17 mouse cellular contexts compared by ENCODE assay signal in genomic region chr4:47592271-47592986, GRCm38 (mm10).
DNase-seq lines count a peak whose midpoint lies in the region; ATAC-seq and TF ChIP-seq lines count a peak whose summit lies in the region.
"Had no signal": no experiment of that assay in that cellular context is flagged by ENCODE, and none has a peak within 500 bp of the region (broad histone marks: within the 10 kb centered on the region; RNA-seq: fewer than 3 reads in every experiment).

No protein-coding gene starts in this region.

- H3K27ac ChIP-seq in heart, embryonic 10.5 days, result no peak overlapping the region
- H3K27ac ChIP-seq in midbrain, embryonic 10.5 days (replicated peaks), result 0 out of 2 replicates have a peak overlapping the region, but pooled peaks have one; percentile 23
- H3K27ac ChIP-seq in midbrain, embryonic 16.5 days (ENCODE audit: low read length), result no peak overlapping the region
- H3K27ac ChIP-seq in gastrocnemius, adult 2 months, result peak overlapping the region; percentile 97
- no peak overlapping the region for H3K27ac ChIP-seq in thymus, adult 2 months (ENCODE audit: control insufficient read depth, insufficient read depth, low read length)
- H3K27ac ChIP-seq in embryonic facial prominence, embryonic 10.5 days (replicated peaks), result no peak overlapping the region
- H3K27ac ChIP-seq: forebrain, embryonic 15.5 days; hindbrain, embryonic 15.5 days; layer of hippocampus, adult 2 months; liver, embryonic 12.5 days had no signal

- H3K36me3 ChIP-seq in heart, embryonic 10.5 days, result no peaks in the 10 kb centered on the region
- H3K36me3 ChIP-seq in midbrain, embryonic 10.5 days, result no peaks in the 10 kb centered on the region
- no peaks in the 10 kb centered on the region for H3K36me3 ChIP-seq in midbrain, embryonic 16.5 days (ENCODE audit: control insufficient read depth, insufficient read depth, low read length)
- no peaks in the 10 kb centered on the region for H3K36me3 ChIP-seq in thymus, adult 2 months (ENCODE audit: control insufficient read depth, insufficient read depth, low read length)
- no peaks in the 10 kb centered on the region for H3K36me3 ChIP-seq in embryonic facial prominence, embryonic 10.5 days (replicated peaks)
- H3K36me3 ChIP-seq: forebrain, embryonic 15.5 days; hindbrain, embryonic 15.5 days; liver, embryonic 12.5 days had no signal

- DNase-seq in heart, adult 11 months, result peak; percentile 98
- no peak for DNase-seq in heart, embryonic 10.5 days (ENCODE audit: low spot score)
- DNase-seq in midbrain, embryonic 10.5 days (ENCODE audit: low spot score), result no peak
- peak; percentile 90 for DNase-seq in gastrocnemius, adult 2 months
- peak; percentile 97 for DNase-seq in skeletal muscle tissue, adult 2 months (ENCODE audit: low read depth, low spot score)
- no peak for DNase-seq in thymus, adult 2 months
- no peak for DNase-seq in embryonic facial prominence, embryonic 10.5 days (ENCODE audit: low spot score)
- DNase-seq: kidney, adult 9 months; right cerebral cortex, postnatal 14 days had no signal

- no peak overlapping the region for H3K9ac ChIP-seq in midbrain, embryonic 16.5 days (ENCODE audit: low read depth, low read length)
- H3K9ac ChIP-seq: forebrain, embryonic 15.5 days; hindbrain, embryonic 15.5 days; liver, embryonic 12.5 days had no signal

- intact Hi-C loops in gastrocnemius, adult 2 months (cut with DNase I), result loop anchor here (1.0 to 2.0 kb wide), 3 partner anchors 78 to 452 kb away; no protein-coding TSS in a partner anchor

- no peak for TF ChIP-seq CTCF in gastrocnemius, adult 2 months (IDR thresholded peaks at IDR 0.05)
- TF ChIP-seq CTCF in thymus, adult 2 months (IDR thresholded peaks at IDR 0.05; ENCODE audit: borderline replicate concordance, control insufficient read depth, extremely low read depth, insufficient read depth, low read length, poor library complexity), result no peak

- ATAC-seq in midbrain, embryonic 16.5 days, result no peak
- ATAC-seq: CD4-positive, CD25-positive, alpha-beta regulatory T cell, adult 4 months; forebrain, embryonic 15.5 days; liver, embryonic 12.5 days; lung, postnatal 0 days had no signal

- no peak overlapping the region for H3K4me2 ChIP-seq in midbrain, embryonic 16.5 days (ENCODE audit: low read length)
- H3K4me2 ChIP-seq: forebrain, embryonic 15.5 days; hindbrain, embryonic 15.5 days; liver, embryonic 12.5 days had no signal

- 79% methylated on average over 11 of the region's 11 CpGs for WGBS in heart, embryonic 10.5 days
- 88% methylated on average over 11 of the region's 11 CpGs for WGBS in midbrain, embryonic 10.5 days
- WGBS in midbrain, embryonic 16.5 days, result 87% methylated on average over 11 of the region's 11 CpGs
- 97% methylated on average over 11 of the region's 11 CpGs for WGBS in thymus, adult 2 months
- WGBS in embryonic facial prominence, embryonic 10.5 days, result 80% methylated on average over 11 of the region's 11 CpGs

- no peaks in the 10 kb centered on the region for H3K27me3 ChIP-seq in heart, embryonic 10.5 days (ENCODE audit: insufficient read depth, poor library complexity, severe bottlenecking)
- no peaks in the 10 kb centered on the region for H3K27me3 ChIP-seq in midbrain, embryonic 10.5 days (ENCODE audit: low read depth, poor library complexity, severe bottlenecking)
- H3K27me3 ChIP-seq in midbrain, embryonic 16.5 days (ENCODE audit: control insufficient read depth, insufficient read depth, low read depth, low read length), result no peaks in the 10 kb centered on the region
- H3K27me3 ChIP-seq in thymus, adult 2 months (ENCODE audit: control insufficient read depth, insufficient read depth, low read length), result no peaks in the 10 kb centered on the region
- H3K27me3 ChIP-seq in embryonic facial prominence, embryonic 10.5 days (replicated peaks; ENCODE audit: low read depth, poor library complexity, severe bottlenecking), result no peaks in the 10 kb centered on the region
- H3K27me3 ChIP-seq: forebrain, embryonic 15.5 days; hindbrain, embryonic 15.5 days; liver, embryonic 12.5 days had no signal

- no peaks in the 10 kb centered on the region for H3K9me3 ChIP-seq in heart, embryonic 10.5 days
- H3K9me3 ChIP-seq in midbrain, embryonic 10.5 days (replicated peaks), result no peaks in the 10 kb centered on the region
- no peaks in the 10 kb centered on the region for H3K9me3 ChIP-seq in midbrain, embryonic 16.5 days (replicated peaks; ENCODE audit: control insufficient read depth, low read length, poor library complexity, severe bottlenecking)
- H3K9me3 ChIP-seq in embryonic facial prominence, embryonic 10.5 days, result no peaks in the 10 kb centered on the region
- H3K9me3 ChIP-seq: forebrain, embryonic 15.5 days; hindbrain, embryonic 15.5 days; liver, embryonic 12.5 days; megakaryocyte, embryonic 14.5 days had no signal

- H3K4me3 ChIP-seq in heart, embryonic 10.5 days, result no peak overlapping the region
- H3K4me3 ChIP-seq in midbrain, embryonic 10.5 days, result no peak overlapping the region
- H3K4me3 ChIP-seq in midbrain, embryonic 16.5 days (ENCODE audit: low read depth, low read length), result no peak overlapping the region
- peak overlapping the region; percentile 55 for H3K4me3 ChIP-seq in gastrocnemius, adult 2 months
- no peak overlapping the region for H3K4me3 ChIP-seq in thymus, adult 2 months (ENCODE audit: control insufficient read depth, insufficient read depth, low read length)
- H3K4me3 ChIP-seq in embryonic facial prominence, embryonic 10.5 days, result no peak overlapping the region
- H3K4me3 ChIP-seq: forebrain, embryonic 15.5 days; hindbrain, embryonic 15.5 days; layer of hippocampus, adult 2 months; liver, embryonic 12.5 days; megakaryocyte, embryonic 14.5 days had no signal

- no peak for TF ChIP-seq POLR2A in thymus, adult 2 months (IDR thresholded peaks at IDR 0.05; ENCODE audit: control insufficient read depth, extremely low read depth, insufficient read depth, low read length, poor library complexity)

- peaks cover 9% of the 10 kb centered on the region for H3K4me1 ChIP-seq in heart, embryonic 10.5 days
- peaks cover 6% of the 10 kb centered on the region; the same call in 1 of the 2 replicates for H3K4me1 ChIP-seq in midbrain, embryonic 10.5 days
- no peaks in the 10 kb centered on the region for H3K4me1 ChIP-seq in midbrain, embryonic 16.5 days (ENCODE audit: control insufficient read depth, insufficient read depth, low read length)
- no peaks in the 10 kb centered on the region for H3K4me1 ChIP-seq in thymus, adult 2 months (replicated peaks; ENCODE audit: control insufficient read depth, insufficient read depth, low read length)
- 0 out of 2 replicates have a peak, but pooled peaks cover 5% of the 10 kb centered on the region for H3K4me1 ChIP-seq in embryonic facial prominence, embryonic 10.5 days
- H3K4me1 ChIP-seq: hindbrain, embryonic 15.5 days; liver, embryonic 12.5 days; megakaryocyte, embryonic 14.5 days had no signal

Comparison
In these comparisons a context has a peak if more than half of its experiments do, and no peak if none do; other contexts are left out.
1. DNase-seq: peak in heart, adult 11 months (single experiment), gastrocnemius, adult 2 months (single experiment) and skeletal muscle tissue, adult 2 months (single experiment); none in heart, embryonic 10.5 days (single experiment), midbrain, embryonic 10.5 days (single experiment), thymus, adult 2 months (single experiment) and embryonic facial prominence, embryonic 10.5 days (single experiment).
2. H3K27ac ChIP-seq: peak in midbrain, embryonic 10.5 days (single experiment) and gastrocnemius, adult 2 months (single experiment); none in heart, embryonic 10.5 days (single experiment), midbrain, embryonic 16.5 days (single experiment), thymus, adult 2 months (single experiment) and embryonic facial prominence, embryonic 10.5 days (single experiment).